ENCODE assay signal across 10 mouse cellular contexts in the genomic region with DNA sequence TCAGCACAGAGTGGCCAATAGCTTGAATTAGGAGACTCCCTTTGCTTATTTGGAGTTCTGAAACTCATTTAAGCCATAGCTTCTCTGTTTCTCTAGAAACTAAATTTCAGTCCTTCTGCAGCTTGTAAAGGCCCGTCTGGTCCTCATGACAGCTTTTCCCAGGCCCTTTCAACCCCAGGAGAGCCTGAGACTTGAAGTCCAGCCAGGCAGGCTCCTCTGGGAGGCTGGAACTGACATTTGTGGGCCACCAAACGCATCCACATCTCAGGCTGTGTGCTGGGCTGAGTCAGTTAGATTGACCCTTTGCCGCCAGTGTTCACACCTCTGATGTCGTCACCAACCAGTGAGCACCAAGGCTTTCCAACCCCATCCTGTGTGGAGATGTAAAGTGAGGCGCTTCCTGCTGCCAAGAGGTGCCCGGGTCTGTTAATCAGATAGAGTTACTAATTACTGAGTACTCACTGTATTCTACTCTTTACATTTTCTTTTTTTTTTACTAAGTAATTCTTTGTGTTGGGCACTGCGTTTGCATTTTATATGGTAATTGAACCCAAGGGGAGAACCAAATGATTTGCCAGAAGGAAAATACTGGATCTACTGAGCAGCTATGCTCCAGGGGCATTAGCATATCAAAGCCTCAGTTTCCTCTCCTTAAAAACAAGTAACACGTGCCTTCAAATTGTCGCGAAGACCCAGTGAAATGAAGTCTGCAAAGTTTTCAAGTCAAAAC.
DNase-seq lines count a peak whose midpoint lies in the region; ATAC-seq and TF ChIP-seq lines count a peak whose summit lies in the region.
"Had no signal": no experiment of that assay in that cellular context is flagged by ENCODE, and none has a peak within 500 bp of the region (broad histone marks: within the 10 kb centered on the region; RNA-seq: fewer than 3 reads in every experiment).

No protein-coding gene starts in this region.

- H3K4me3 ChIP-seq in heart, embryonic 11.5 days (ENCODE audit: low read depth, low read length): no peak overlapping the region
- H3K4me3 ChIP-seq in embryonic facial prominence, embryonic 14.5 days (ENCODE audit: low read depth, low read length): no peak overlapping the region
- no peak overlapping the region for H3K4me3 ChIP-seq in heart, embryonic 10.5 days
- no peak overlapping the region for H3K4me3 ChIP-seq in midbrain, embryonic 13.5 days (replicated peaks)
- H3K4me3 ChIP-seq in hindbrain, postnatal 0 days (ENCODE audit: low read length): no peak overlapping the region

- H3K9ac ChIP-seq in heart, embryonic 11.5 days (ENCODE audit: low read depth, low read length): no peak overlapping the region
- no peak overlapping the region for H3K9ac ChIP-seq in embryonic facial prominence, embryonic 14.5 days (ENCODE audit: low read depth, low read length)
- H3K9ac ChIP-seq in midbrain, embryonic 13.5 days (replicated peaks): no peak overlapping the region
- H3K9ac ChIP-seq in hindbrain, postnatal 0 days (replicated peaks; ENCODE audit: low read length): no peak overlapping the region

- 40% methylated on average over 10 of the region's 10 CpGs for WGBS in heart, embryonic 11.5 days (ENCODE audit: insufficient replicate concordance)
- 38% methylated on average over 10 of the region's 10 CpGs for WGBS in embryonic facial prominence, embryonic 14.5 days
- 44% methylated on average over 10 of the region's 10 CpGs for WGBS in heart, embryonic 10.5 days
- 43% methylated on average over 10 of the region's 10 CpGs for WGBS in midbrain, embryonic 13.5 days
- WGBS in hindbrain, postnatal 0 days: 31% methylated on average over 10 of the region's 10 CpGs

- no peaks in the 10 kb centered on the region for H3K9me3 ChIP-seq in heart, embryonic 11.5 days (replicated peaks; ENCODE audit: control insufficient read depth, low read length)
- H3K9me3 ChIP-seq in embryonic facial prominence, embryonic 14.5 days (ENCODE audit: control insufficient read depth, low read length): no peaks in the 10 kb centered on the region
- H3K9me3 ChIP-seq in heart, embryonic 10.5 days: no peaks in the 10 kb centered on the region
- no peaks in the 10 kb centered on the region for H3K9me3 ChIP-seq in midbrain, embryonic 13.5 days
- H3K9me3 ChIP-seq in hindbrain, postnatal 0 days (ENCODE audit: low read length): no peaks in the 10 kb centered on the region

- H3K36me3 ChIP-seq in heart, embryonic 11.5 days (ENCODE audit: control insufficient read depth, insufficient read depth, low read length): no peaks in the 10 kb centered on the region
- no peaks in the 10 kb centered on the region for H3K36me3 ChIP-seq in embryonic facial prominence, embryonic 14.5 days (ENCODE audit: control insufficient read depth, insufficient read depth, low read length)
- H3K36me3 ChIP-seq in heart, embryonic 10.5 days: no peaks in the 10 kb centered on the region
- H3K36me3 ChIP-seq in midbrain, embryonic 13.5 days: no peaks in the 10 kb centered on the region
- H3K36me3 ChIP-seq in hindbrain, postnatal 0 days (ENCODE audit: insufficient read depth, low read length): no peaks in the 10 kb centered on the region

- no peaks in the 10 kb centered on the region for H3K27me3 ChIP-seq in heart, embryonic 11.5 days (ENCODE audit: control insufficient read depth, insufficient read depth, low read length)
- no peaks in the 10 kb centered on the region for H3K27me3 ChIP-seq in embryonic facial prominence, embryonic 14.5 days (replicated peaks; ENCODE audit: control insufficient read depth, insufficient read depth, low read length)
- H3K27me3 ChIP-seq in heart, embryonic 10.5 days (ENCODE audit: insufficient read depth, poor library complexity, severe bottlenecking): no peaks in the 10 kb centered on the region
- H3K27me3 ChIP-seq in midbrain, embryonic 13.5 days: no peaks in the 10 kb centered on the region
- no peaks in the 10 kb centered on the region for H3K27me3 ChIP-seq in hindbrain, postnatal 0 days (ENCODE audit: insufficient read depth, low read length)

- no peak for ATAC-seq in heart, embryonic 11.5 days (replicated peaks; ENCODE audit: insufficient number of reproducible peaks, low FRiP score, low TSS enrichment)
- no peak for ATAC-seq in embryonic facial prominence, embryonic 14.5 days (ENCODE audit: low read depth)
- ATAC-seq in midbrain, embryonic 13.5 days: no peak
- ATAC-seq in hindbrain, postnatal 0 days: no peak

- H3K4me1 ChIP-seq in heart, embryonic 11.5 days (ENCODE audit: control insufficient read depth, insufficient read depth, low read length): peaks cover 4% of the 10 kb centered on the region; the same call in 1 of the 2 replicates
- peaks cover 19% of the 10 kb centered on the region for H3K4me1 ChIP-seq in embryonic facial prominence, embryonic 14.5 days (ENCODE audit: control insufficient read depth, insufficient read depth, low read length)
- H3K4me1 ChIP-seq in heart, embryonic 10.5 days: peaks cover 17% of the 10 kb centered on the region; the same call in 1 of the 2 replicates
- peaks cover 22% of the 10 kb centered on the region for H3K4me1 ChIP-seq in midbrain, embryonic 13.5 days (replicated peaks)
- H3K4me1 ChIP-seq in hindbrain, postnatal 0 days (ENCODE audit: insufficient read depth, low read length): peaks cover 14% of the 10 kb centered on the region

- TF ChIP-seq CTCF in hindbrain, postnatal 0 days (IDR thresholded peaks at IDR 0.05; ENCODE audit: low read depth): no peak

- H3K4me2 ChIP-seq in heart, embryonic 11.5 days: no peak overlapping the region
- no peak overlapping the region for H3K4me2 ChIP-seq in embryonic facial prominence, embryonic 14.5 days (ENCODE audit: low read depth, low read length)
- H3K4me2 ChIP-seq in midbrain, embryonic 13.5 days (replicated peaks): no peak overlapping the region
- no peak overlapping the region for H3K4me2 ChIP-seq in hindbrain, postnatal 0 days (ENCODE audit: low read depth, low read length)

- no peak overlapping the region for H3K27ac ChIP-seq in heart, embryonic 11.5 days (ENCODE audit: low read depth, low read length)
- H3K27ac ChIP-seq in embryonic facial prominence, embryonic 14.5 days (replicated peaks; ENCODE audit: low read depth, low read length): peak overlapping the region; percentile 69; the same call in 1 of the 2 replicates
- H3K27ac ChIP-seq in heart, embryonic 10.5 days: no peak overlapping the region
- 0 out of 2 replicates have a peak overlapping the region, but pooled peaks have one; percentile 19 for H3K27ac ChIP-seq in midbrain, embryonic 13.5 days
- H3K27ac ChIP-seq in hindbrain, postnatal 0 days: no peak overlapping the region

- DNase-seq in heart, adult 11 months: peak; percentile 97
- no peak for DNase-seq in embryonic facial prominence, embryonic 14.5 days (ENCODE audit: low spot score)
- peak; percentile 51 for DNase-seq in heart, embryonic 10.5 days (ENCODE audit: low spot score)
- no peak for DNase-seq in right cerebral cortex, postnatal 4 days
- DNase-seq in hindbrain, postnatal 0 days (ENCODE audit: low spot score): no peak
- no peak for DNase-seq in right cerebral cortex, adult 18-20 months
- DNase-seq: kidney, adult 8-10 months; lung, adult 18-20 months had no signal

Comparison
In these comparisons a context has a peak if more than half of its experiments do, and no peak if none do; other contexts are left out.
1. DNase-seq: peak in heart, adult 11 months (single experiment) and heart, embryonic 10.5 days (single experiment); none in embryonic facial prominence, embryonic 14.5 days (single experiment), right cerebral cortex, postnatal 4 days (single experiment), hindbrain, postnatal 0 days (single experiment) and right cerebral cortex, adult 18-20 months (single experiment).
2. H3K27ac ChIP-seq: peak in embryonic facial prominence, embryonic 14.5 days (single experiment) and midbrain, embryonic 13.5 days (single experiment); none in heart, embryonic 11.5 days (single experiment), heart, embryonic 10.5 days (single experiment) and hindbrain, postnatal 0 days (single experiment).